Mouse (Mus musculus) cortical plate, adult 2 months (tissue): ENCODE data around the gene Tigd3.

Source experiments
- CTCF ChIP-seq: fragments of 200-500 bp; IDR thresholded peaks from 2 replicates; pipeline ENCODE4 v1.5.1; 2011; ENCODE audit warnings: mild to moderate bottlenecking, control low read depth, low read length; ENCODE audit not compliant: insufficient read depth; ENCODE audit errors: extremely low read depth
- POLR2A ChIP-seq: fragments of 200-500 bp; IDR thresholded peaks from 2 replicates; pipeline ENCODE4 v1.6.1; 2011; ENCODE audit warnings: mild to moderate bottlenecking, low read length, control low read depth; ENCODE audit not compliant: insufficient read depth; ENCODE audit errors: extremely low read depth

DNA sequence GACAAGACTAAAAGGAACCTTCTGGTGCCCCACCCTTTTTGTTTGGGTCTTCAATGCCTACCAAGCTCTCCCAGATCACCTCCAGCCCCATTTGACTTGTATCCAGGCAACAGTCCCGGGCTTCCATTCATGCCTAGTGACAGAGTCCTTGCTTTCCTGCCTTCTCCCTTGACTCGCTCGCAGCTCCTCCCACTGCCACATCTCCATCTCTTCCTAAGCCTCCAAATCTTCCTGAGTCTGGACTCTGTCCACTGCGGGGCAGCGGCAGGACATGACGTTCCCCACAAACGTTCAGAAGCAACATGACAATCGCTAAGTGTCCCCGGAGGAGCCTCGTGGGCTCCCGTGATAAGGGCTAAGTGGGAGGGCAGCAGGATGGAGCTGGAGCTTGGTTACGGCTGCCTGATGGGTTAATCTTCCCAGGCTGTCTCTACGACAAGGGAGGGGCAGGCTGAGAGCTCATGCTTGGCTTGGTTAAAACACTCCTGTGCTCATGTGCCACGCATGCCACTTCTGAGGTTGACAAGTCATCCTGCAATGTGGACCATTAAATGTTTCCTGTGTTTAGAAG is 44.0 kb upstream of the Tigd3 start:
- TF ChIP-seq POLR2A, result no peak
- no peak for TF ChIP-seq CTCF
